Mouse (Mus musculus) intestine, embryonic 14.5 days (tissue): ENCODE results near the gene Gm27021. TPM values are rescaled to one million over a fixed set of nuclear protein-coding genes. Genes with fewer than 3 reads are reported as not detected.

Source experiments
- ATAC-seq: fragments of 200-750 bp; cut with Nextera tagmentation; replicated peaks from 2 replicates; pipeline ENCODE4 v1.8.0; 2017; ENCODE audit warnings: low read depth, moderate number of reproducible peaks, moderate TSS enrichment, moderate library complexity; ENCODE audit not compliant: low FRiP score, low TSS enrichment
- DNase-seq: peaks from one replicate; pipeline ENCODE4 v3.0.0-alpha.2; 2018; ENCODE audit warnings: low spot score
- H3K27ac ChIP-seq: fragments of 300-500 bp; sonication (generic); 2 replicates; pipeline ENCODE4 v1.5.1; 2014; ENCODE audit warnings: low read depth, mild to moderate bottlenecking, control low read depth
- H3K27me3 ChIP-seq: fragments of 300-500 bp; sonication (generic); replicated peaks from 2 replicates; pipeline ENCODE4 v1.6.1; 2014; ENCODE audit warnings: low read length, control low read depth; ENCODE audit not compliant: control insufficient read depth, insufficient read depth
- H3K36me3 ChIP-seq: fragments of 300-500 bp; sonication (generic); 2 replicates; pipeline ENCODE4 v1.6.1; 2014; ENCODE audit warnings: low read length, control low read depth; ENCODE audit not compliant: control insufficient read depth, insufficient read depth
- H3K4me1 ChIP-seq: fragments of 300-500 bp; sonication (generic); replicated peaks from 2 replicates; pipeline ENCODE4 v1.6.1; 2014; ENCODE audit warnings: low read length, control low read depth, mixed read lengths; ENCODE audit not compliant: control insufficient read depth, insufficient read depth
- H3K4me2 ChIP-seq: fragments of 300-500 bp; sonication (generic); 2 replicates; pipeline ENCODE4 v1.6.1; 2014; ENCODE audit warnings: low read length
- H3K4me3 ChIP-seq: fragments of 300-500 bp; sonication (generic); 2 replicates; pipeline ENCODE4 v1.5.1; 2014; ENCODE audit warnings: low read depth, low read length, control low read depth, mixed read lengths
- H3K9ac ChIP-seq: fragments of 300-500 bp; sonication (generic); 2 replicates; pipeline ENCODE4 v1.6.1; 2014; ENCODE audit warnings: mild to moderate bottlenecking, low read length
- H3K9me3 ChIP-seq: fragments of 300-500 bp; sonication (generic); 2 replicates; pipeline ENCODE4 v1.6.1; 2016; ENCODE audit warnings: low read length, control low read depth; ENCODE audit not compliant: control insufficient read depth
- WGBS: fragments of 180-500 bp; shearing (Covaris S2); extraction: QIAGEN DNeasy Blood & Tissue Kit; methylation state at CpG from one replicate; pipeline ENCODE4 v1.1.7; 2014; 5-methylcytosine and 5-hydroxymethylcytosine counted together
- polyA plus RNA-seq: library from polyadenylated mRNA; unstranded; fragments of >200 nt; fragmentation: Nextera tagmentation; extraction: Ambion mirVana; gene quantifications from 2 replicates; pipeline ENCODE4 v1.2.1, GENCODE M21; 2014

Gene Gm27021
- polyA plus RNA-seq, 1 experiment from 2014 or later = 1.7 TPM

- peak within 1 kb of the TSS; percentile 96 for H3K9ac ChIP-seq
- no peaks in the 10 kb centered on the region for H3K27me3 ChIP-seq
- H3K27ac ChIP-seq = peak within 1 kb of the TSS; percentile 84
- H3K9me3 ChIP-seq = no peaks in the 10 kb centered on the region
- H3K36me3 ChIP-seq = peaks cover 41% of the 10 kb centered on the region
- peaks cover 24% of the 10 kb centered on the region for H3K4me1 ChIP-seq
- no peak for ATAC-seq
- whole genome bisulfite sequencing = under 1% methylated on average over 49 of the region's 51 CpGs
- peak within 1 kb of the TSS; percentile 89 for H3K4me2 ChIP-seq
- H3K4me3 ChIP-seq = peak within 1 kb of the TSS; percentile 99
- no peak for DNase-seq
These were observed 561 bp upstream of the Gm27021 start, which contains the start of gene Emc8 for GRCm38 (mm10) chr8:120668374-120668905. Gene Emc8 (minus strand): TSS chr8:120668573.

- Histone ChIP-seq H3K4me2 (peak overlapping the region; percentile 89), H3K9me3 (no peaks in the 10 kb centered on the region), H3K4me3 (peak overlapping the region; percentile 99), H3K27me3 (no peaks in the 10 kb centered on the region), H3K27ac (0 out of 2 replicates have a peak overlapping the region, but pooled peaks have one; percentile 84), H3K4me1 (peaks cover 24% of the 10 kb centered on the region), H3K9ac (peak overlapping the region; percentile 96), H3K36me3 (peaks cover 27% of the 10 kb centered on the region)
- DNase-seq = no peak
- no peak for ATAC-seq
- 4% methylated on average over 17 of the region's 17 CpGs for WGBS
These were observed 940 bp downstream of the Gm27021 start for GRCm38 (mm10) chr8:120666807-120667470.

GRCm38 (mm10) chr8:120665726-120666455 is 2.0 kb downstream of the Gm27021 start:
- no peak for DNase-seq
- peaks cover 16% of the 10 kb centered on the region; the same call in 1 of the 2 replicates for H3K36me3 ChIP-seq
- peaks cover 24% of the 10 kb centered on the region for H3K4me1 ChIP-seq
- H3K9ac ChIP-seq = no peak overlapping the region
- H3K4me2 ChIP-seq = peak overlapping the region; percentile 89
- H3K27ac ChIP-seq = no peak overlapping the region
- no peak overlapping the region for H3K4me3 ChIP-seq
- 83% methylated on average over 3 of the region's 3 CpGs for WGBS
- no peak for ATAC-seq
- H3K27me3 ChIP-seq = no peaks in the 10 kb centered on the region
- no peaks in the 10 kb centered on the region for H3K9me3 ChIP-seq

- 81% methylated on average over 6 of the region's 6 CpGs for WGBS
- H3K9ac ChIP-seq = no peak overlapping the region
- H3K9me3 ChIP-seq = no peaks in the 10 kb centered on the region
- H3K4me2 ChIP-seq = no peak overlapping the region
- DNase-seq (no peak), ATAC-seq (no peak)
- peaks cover 24% of the 10 kb centered on the region for H3K4me1 ChIP-seq
- H3K27me3 ChIP-seq = no peaks in the 10 kb centered on the region
- H3K4me3 ChIP-seq = no peak overlapping the region
- no peak overlapping the region for H3K27ac ChIP-seq
- H3K36me3 ChIP-seq = peaks cover 12% of the 10 kb centered on the region; the same call in 1 of the 2 replicates
These were observed 3.3 kb downstream of the Gm27021 start for GRCm38 (mm10) chr8:120664566-120664965.

- ATAC-seq = no peak
- no peaks in the 10 kb centered on the region for H3K4me1 ChIP-seq
- H3K27me3 ChIP-seq = no peaks in the 10 kb centered on the region
- H3K4me3 ChIP-seq = no peak overlapping the region
- WGBS = 85% methylated on average over 8 of the region's 8 CpGs
- H3K27ac ChIP-seq = no peak overlapping the region
- H3K9me3 ChIP-seq = no peaks in the 10 kb centered on the region
- no peak overlapping the region for H3K9ac ChIP-seq
- H3K36me3 ChIP-seq = peaks cover 70% of the 10 kb centered on the region
- no peak overlapping the region for H3K4me2 ChIP-seq
- no peak for DNase-seq
These were observed 10.5 kb downstream of the Gm27021 start for GRCm38 (mm10) chr8:120657415-120657814.

- H3K27me3 ChIP-seq = no peaks in the 10 kb centered on the region
- H3K27ac ChIP-seq = no peak overlapping the region
- H3K4me3 ChIP-seq = no peak overlapping the region
- H3K9ac ChIP-seq = no peak overlapping the region
- ATAC-seq = no peak
- WGBS = 93% methylated on average over 7 of the region's 7 CpGs
- H3K4me1 ChIP-seq = no peaks in the 10 kb centered on the region
- H3K4me2 ChIP-seq = no peak overlapping the region
- no peaks in the 10 kb centered on the region for H3K9me3 ChIP-seq
- peaks cover 70% of the 10 kb centered on the region for H3K36me3 ChIP-seq
- DNase-seq = no peak
These were observed 11.4 kb downstream of the Gm27021 start for GRCm38 (mm10) chr8:120656322-120657052.

GRCm38 (mm10) chr8:120647532-120647931 is 20.3 kb downstream of the Gm27021 start, which contains the start of gene 1190005I06Rik:
Gene 1190005I06Rik (minus strand): TSS chr8:120647632.
- Histone ChIP-seq H3K9me3 (no peaks in the 10 kb centered on the region), H3K4me3 (no peak within 1 kb of the TSS), H3K4me1 (no peaks in the 10 kb centered on the region), H3K27me3 (no peaks in the 10 kb centered on the region), H3K9ac (no peak within 1 kb of the TSS), H3K36me3 (no peaks in the 10 kb centered on the region), H3K4me2 (no peak within 1 kb of the TSS), H3K27ac (no peak within 1 kb of the TSS)
- WGBS = 66% methylated on average over 7 of the region's 7 CpGs
- ATAC-seq = no peak
- DNase-seq = no peak

- Histone ChIP-seq H3K36me3 (no peaks in the 10 kb centered on the region), H3K27me3 (no peaks in the 10 kb centered on the region), H3K4me3 (no peak overlapping the region), H3K9me3 (no peaks in the 10 kb centered on the region), H3K9ac (no peak overlapping the region), H3K4me1 (no peaks in the 10 kb centered on the region), H3K4me2 (no peak overlapping the region), H3K27ac (no peak overlapping the region)
- 78% methylated on average over 7 of the region's 7 CpGs for WGBS
- ATAC-seq = no peak
- DNase-seq = no peak
These were observed 23.2 kb downstream of the Gm27021 start for GRCm38 (mm10) chr8:120644663-120645062.
